Mouse (Mus musculus): ENCODE data around the gene Olfr314.
"Not testable (repeated sequence)": the region's sequence is repeated elsewhere in the genome, so short reads cannot be mapped to it uniquely, and the experiment has no call there.

Olfr314 gene

GRCm38 (mm10) chr11:58832541-58832940 is 49.8 kb downstream of the Olfr314 start:
- not testable (repeated sequence) for DNase-seq (ENCODE audit: inconsistent ontology term)
